Mouse (Mus musculus) cerebellum, adult 8-10 months (tissue): Measurements from ENCODE around the gene Cela2a.

Source experiments
- DNase-seq: peaks from one replicate; pipeline ENCODE4 v3.0.0; 2022

The Cela2a gene

DNA sequence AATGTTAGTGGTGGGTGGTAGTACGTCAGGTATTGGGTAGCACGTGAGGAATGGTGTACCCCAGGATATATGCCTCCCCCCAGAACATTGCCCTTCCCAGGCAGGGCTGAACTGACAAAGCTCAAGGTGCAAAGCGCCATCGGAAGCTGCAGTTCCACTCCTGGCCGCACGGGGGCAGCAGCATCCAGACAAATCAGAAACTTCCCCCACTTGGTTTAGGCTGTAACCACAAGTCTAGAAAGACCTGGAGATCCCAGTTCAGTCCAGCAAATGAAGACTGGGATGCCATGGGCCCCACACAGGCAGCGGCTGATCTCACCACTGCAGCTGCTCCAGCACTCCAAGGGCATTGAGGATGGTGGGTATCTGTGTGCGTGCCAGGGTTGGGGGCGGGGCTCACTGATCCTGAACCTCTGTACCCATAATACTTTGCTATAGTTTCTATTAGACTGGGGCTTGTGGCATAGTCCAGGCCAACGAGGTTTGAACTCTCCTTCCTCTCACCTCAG lies 31.5 kb upstream of the Cela2a start:
- DNase-seq: peak; percentile 83

DNA sequence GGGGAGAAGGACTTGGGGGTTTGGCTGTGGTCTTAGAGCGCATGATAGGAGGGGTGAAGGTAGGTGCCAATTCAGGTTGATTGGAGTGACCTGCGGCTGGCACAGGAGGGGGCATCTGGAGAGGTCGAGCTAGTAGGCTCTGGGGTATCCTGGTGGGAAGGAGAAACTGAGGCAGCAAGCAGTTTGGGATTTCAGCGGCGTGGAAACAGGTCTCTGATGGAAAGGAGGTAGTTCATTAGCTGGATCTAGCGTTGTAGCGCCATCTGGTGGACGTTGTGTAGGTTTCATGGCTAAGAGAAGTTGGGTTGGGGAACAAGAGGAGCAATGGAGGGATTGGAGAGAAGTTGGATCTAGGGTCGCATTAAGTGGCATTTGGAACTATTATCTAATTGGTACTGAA lies 27.5 kb upstream of the Cela2a start:
- DNase-seq: no peak

DNA sequence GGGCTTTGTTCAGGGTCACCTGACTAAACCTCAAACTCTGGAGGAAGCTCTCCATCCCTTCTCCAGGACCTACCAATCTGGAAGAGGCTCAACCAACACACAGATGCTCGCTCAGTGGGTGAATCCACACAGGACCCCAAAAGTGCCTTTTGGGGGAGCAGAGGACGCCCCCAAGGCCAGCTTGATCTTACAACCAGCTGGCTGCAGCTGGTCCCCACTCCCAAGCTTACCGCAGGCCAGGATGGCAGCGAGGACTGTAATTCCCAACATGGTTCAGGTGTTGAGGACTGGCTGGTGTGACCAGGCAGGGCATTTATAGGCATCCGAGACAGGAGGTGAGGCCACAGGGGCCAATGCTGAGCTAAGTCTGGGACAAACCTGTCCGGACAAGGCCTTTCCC lies 20.0 kb upstream of the Cela2a start, which contains the start of gene Ctrc:
Gene Ctrc (minus strand): TSS at position 361 of the 400 bp plus-strand sequence.
- no peak for DNase-seq

GRCm38 (mm10) chr4:141834536-141835095 lies 8.7 kb upstream of the Cela2a start:
- no peak for DNase-seq

DNA sequence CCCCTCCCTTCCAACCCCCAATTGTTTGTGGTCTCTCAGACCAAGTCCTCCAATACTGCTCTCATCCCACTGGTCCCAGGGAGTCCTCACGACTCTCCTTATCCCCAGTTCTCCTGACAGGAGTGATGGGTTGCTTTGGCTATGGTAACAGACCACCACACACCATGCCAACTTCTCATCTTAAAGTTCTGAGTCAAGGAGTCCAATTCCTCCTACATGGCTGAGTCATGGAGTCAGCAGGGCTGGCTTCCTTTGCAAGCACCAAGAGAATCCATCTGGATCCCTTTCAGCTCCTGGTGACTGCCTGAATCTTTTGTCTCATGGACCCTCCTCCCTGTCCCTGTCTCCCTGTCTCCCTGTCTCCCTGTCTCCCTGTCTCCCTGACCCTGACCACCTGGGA lies 8.0 kb upstream of the Cela2a start:
- no peak for DNase-seq

GRCm38 (mm10) chr4:141831361-141831760 lies 5.4 kb upstream of the Cela2a start:
- DNase-seq: no peak

DNA sequence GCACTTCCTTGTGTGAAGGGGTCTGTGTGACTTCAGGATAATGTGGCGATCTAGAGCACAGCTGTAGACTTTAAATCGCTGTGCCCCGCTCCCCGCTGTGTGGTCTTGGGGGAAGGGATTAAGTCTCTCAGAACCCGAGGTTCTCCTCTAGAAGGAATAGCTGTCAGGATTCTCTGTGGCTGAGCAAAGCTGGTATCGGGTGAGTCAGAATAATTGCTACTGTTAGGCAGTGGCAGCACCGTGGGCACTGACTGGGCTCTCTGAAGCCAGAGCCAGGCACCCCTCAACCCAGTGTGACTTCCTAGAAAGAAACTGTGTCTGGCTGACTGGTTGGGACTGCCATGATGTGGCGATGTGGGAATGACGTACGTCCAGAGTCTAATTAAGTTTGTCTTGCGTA lies 4.4 kb upstream of the Cela2a start:
- DNase-seq: no peak

GRCm38 (mm10) chr4:141828177-141828576 lies 2.2 kb upstream of the Cela2a start:
- DNase-seq: no peak

GRCm38 (mm10) chr4:141827401-141827800 lies 1.4 kb upstream of the Cela2a start:
- DNase-seq: no peak

GRCm38 (mm10) chr4:141822979-141823378 lies 3.0 kb downstream of the Cela2a start:
- no peak for DNase-seq

GRCm38 (mm10) chr4:141822089-141822488 lies 3.9 kb downstream of the Cela2a start:
- DNase-seq: no peak

DNA sequence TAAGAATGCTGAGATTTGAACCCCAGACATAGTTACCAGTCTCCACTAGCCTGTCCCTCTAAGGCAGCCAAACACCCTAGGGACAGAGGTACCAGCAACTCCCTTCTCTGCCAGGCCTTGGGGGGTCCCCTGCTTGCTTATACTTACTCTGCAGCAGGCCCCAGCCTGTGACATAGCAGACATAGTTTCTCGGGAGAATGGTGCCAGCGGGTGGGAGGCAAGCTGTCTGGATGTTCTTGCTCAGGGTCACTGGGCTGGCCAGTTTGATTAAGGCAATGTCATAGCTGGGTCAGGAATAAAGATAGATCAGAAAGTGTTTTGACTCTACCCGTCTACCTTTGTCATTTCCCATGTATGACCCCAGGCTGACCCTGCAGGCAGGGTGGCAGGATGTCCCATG lies 4.8 kb downstream of the Cela2a start:
- no peak for DNase-seq

DNA sequence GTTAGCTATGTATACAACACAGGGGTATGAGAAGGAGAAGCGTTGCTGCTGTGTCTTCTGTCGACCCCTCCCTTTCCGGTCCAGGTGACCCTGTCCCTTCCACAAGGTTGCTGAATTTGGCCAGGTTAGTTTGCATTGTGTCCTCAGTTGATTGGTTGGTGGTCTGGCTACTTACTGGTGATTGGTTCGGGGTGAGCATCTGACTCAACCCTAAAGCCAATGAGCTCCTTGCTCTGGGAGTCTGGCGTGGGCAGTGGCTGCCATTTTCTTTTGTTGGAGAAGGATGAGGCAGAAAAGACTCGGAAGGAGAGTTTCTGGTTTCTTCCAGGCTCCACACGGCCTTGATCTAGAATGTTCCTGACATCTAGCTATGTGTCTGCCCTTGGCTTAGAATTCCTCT lies 6.6 kb downstream of the Cela2a start:
- DNase-seq: no peak

GRCm38 (mm10) chr4:141818861-141819260 lies 7.1 kb downstream of the Cela2a start:
- no peak for DNase-seq

DNA sequence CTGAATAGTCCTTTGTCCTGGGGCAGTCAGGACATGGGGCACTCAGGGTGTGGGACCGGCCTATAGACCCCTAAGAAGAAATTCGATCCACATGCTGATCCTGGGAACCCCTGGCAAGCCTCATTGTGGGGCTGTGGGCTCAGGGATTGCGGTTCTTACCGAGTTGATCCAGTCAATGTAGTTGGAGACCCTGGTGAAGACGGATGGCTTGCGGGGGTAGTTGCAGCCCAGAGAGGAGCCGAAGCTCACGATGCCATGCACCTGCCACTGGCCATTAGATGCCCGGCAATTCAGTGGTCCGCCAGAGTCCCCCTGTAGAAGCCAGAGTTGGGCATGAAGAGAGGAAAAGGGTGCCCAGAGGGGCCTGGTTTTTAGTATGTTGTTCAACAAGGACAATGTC lies 8.3 kb downstream of the Cela2a start:
- DNase-seq: no peak

GRCm38 (mm10) chr4:141816776-141817655 lies 8.9 kb downstream of the Cela2a start:
- DNase-seq: no peak

- DNase-seq: no peak
These were observed 9.7 kb downstream of the Cela2a start for GRCm38 (mm10) chr4:141816267-141816666.

DNA sequence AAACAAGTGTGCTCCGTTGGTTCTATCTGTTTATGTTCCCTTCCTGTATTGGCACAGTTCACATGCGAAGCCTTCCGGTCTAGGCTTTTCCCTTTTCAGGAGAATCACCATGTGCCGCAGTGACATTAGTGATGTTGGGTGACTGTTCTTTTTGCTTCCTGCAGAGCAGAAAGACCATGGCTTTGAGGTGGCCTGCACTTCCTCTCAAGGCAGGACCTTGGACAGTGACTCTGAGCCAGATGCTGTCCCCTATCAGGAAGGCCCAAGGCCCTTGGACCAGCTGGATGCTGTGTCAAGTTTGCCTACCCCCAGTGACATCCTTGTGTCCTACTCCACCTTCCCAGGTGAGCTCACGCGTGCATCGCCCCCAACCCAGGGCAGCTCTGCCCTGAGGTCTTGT lies 14.6 kb downstream of the Cela2a start:
- no peak for DNase-seq

GRCm38 (mm10) chr4:141810975-141811374 lies 15.0 kb downstream of the Cela2a start:
- DNase-seq: no peak

DNA sequence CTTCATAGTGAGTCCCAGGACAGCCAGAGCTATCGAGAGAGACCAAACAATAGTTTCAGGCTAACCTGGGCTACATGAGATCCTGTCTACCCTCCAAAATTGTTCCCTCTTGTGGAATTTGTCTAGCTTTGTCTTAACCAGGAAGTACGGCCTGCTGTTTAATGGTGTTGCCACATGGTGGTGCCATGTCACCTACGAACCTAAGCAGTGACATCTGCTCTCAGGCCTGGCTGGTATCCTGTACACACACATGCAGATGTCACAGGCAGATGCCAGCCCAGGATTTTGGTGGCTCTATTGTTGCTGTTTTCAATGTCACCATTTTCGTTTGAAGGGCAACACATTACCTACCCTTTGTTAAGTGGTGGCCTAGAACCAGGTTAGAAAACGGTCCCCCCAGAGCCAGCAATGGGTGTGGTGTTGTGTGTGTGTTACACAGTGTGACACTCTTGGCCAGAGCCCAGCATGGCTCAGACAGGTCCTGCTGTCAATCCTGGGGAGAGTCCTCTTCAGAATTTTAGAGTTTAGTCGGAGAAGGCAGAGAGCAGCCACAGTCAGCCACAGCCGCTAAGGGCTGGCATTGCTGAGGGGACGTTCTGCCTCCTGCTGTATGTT lies 16.0 kb downstream of the Cela2a start:
- no peak for DNase-seq

GRCm38 (mm10) chr4:141805886-141806285 lies 20.1 kb downstream of the Cela2a start:
- no peak for DNase-seq

DNA sequence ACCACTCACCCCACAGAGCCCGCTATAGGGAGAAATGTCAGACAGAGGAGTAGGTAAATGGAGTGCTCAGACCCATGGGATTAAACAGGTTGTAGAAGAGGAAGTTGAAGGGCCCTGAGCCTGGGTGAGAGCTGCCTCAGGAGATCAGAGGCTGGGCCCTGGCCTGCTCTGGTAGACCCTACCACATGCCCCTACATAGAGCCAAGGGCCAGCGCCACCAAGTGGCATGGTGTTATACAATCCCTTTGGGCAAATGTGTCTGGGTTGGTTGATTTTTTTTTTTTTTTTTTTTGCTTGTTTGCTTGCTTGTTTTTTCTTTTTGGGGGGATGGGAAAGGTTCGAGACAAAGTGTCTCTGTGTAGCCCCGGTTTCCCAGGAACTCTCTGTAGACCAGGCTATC lies 21.9 kb downstream of the Cela2a start:
- no peak for DNase-seq

GRCm38 (mm10) chr4:141797545-141797944 lies 28.4 kb downstream of the Cela2a start:
- DNase-seq: no peak

DNA sequence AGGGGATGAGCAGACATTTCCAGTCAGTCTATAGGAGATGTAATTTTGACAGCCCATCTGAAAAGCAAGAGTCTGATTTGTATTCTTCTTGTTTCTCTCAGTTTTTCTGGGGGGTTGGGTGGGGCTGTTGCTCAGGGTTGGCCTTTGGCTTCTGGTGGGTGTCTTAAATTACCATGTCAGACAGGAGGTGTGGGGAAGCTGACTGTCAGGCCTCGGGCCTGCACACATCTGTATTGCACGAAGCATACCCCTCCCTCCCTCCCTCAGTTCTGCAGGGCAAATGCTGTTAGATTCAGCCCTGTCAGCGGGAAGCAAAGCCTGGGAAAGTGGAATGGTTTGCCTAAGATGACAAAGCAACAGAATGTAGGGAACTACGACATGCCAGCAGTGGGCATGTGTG lies 29.0 kb downstream of the Cela2a start:
- no peak for DNase-seq
